Mouse (Mus musculus): Measurements from ENCODE around the gene 2410002F23Rik.

DNA sequence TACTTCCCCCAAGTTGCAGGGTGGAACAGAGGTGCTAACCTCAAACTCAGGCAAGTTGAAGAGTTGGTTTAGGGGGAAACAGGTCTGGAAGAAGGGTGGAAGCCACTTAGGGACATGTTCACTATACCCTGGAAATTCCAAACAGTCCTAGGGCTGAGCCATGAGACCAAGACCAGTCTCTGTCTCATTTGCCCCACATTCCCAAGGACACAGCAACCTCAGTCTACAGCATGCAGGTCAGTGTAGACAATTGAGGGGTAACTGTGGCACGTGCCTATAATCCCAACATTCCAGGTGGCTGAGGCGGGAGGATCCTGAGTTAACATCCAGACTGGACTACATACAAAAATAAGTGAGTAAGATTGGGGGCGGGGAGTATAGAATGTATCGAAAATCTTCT, 2.7 kb downstream of the 2410002F23Rik start:
- TF ChIP-seq CTCF (IDR thresholded peaks at IDR 0.05; ENCODE audit: low read depth) (no peak), EP300 (IDR thresholded peaks at IDR 0.05; ENCODE audit: low read depth) (no peak)
